Mouse (Mus musculus) embryonic facial prominence, embryonic 14.5 days (tissue): ENCODE measurements at regions not wholly inside any gene's neighbourhood (a gene's known extent, or its start where the extent isn't known, plus 50 kb on each side); places are given as distances from the start of the nearest gene placed in this dataset.
A peak's percentile ranks its signal among the peaks of the same experiment; 100 is the strongest.

Experiments
- ATAC-seq: fragments of 200-750 bp; cut with Nextera tagmentation; 2 replicates; pipeline ENCODE4 v1.8.0; 2017; ENCODE audit warnings: low read depth, moderate number of reproducible peaks, moderate TSS enrichment
- DNase-seq: peaks from one replicate; pipeline ENCODE4 v3.0.0-alpha.2; 2015; ENCODE audit warnings: low spot score
- H3K27ac ChIP-seq: fragments of 300-500 bp; sonication (generic); replicated peaks from 2 replicates; pipeline ENCODE4 v1.5.1; 2014; ENCODE audit warnings: low read depth, mild to moderate bottlenecking, low read length, moderate library complexity
- H3K27me3 ChIP-seq: fragments of 300-500 bp; sonication (generic); replicated peaks from 2 replicates; pipeline ENCODE4 v1.6.1; 2014; ENCODE audit warnings: low read length; ENCODE audit not compliant: control insufficient read depth, insufficient read depth
- H3K36me3 ChIP-seq: fragments of 300-500 bp; sonication (generic); 2 replicates; pipeline ENCODE4 v1.6.1; 2014; ENCODE audit warnings: low read length, mixed read lengths; ENCODE audit not compliant: control insufficient read depth, insufficient read depth
- H3K4me1 ChIP-seq: fragments of 300-500 bp; sonication (generic); 2 replicates; pipeline ENCODE4 v1.6.1; 2014; ENCODE audit warnings: antibody characterized with exemption, low read length; ENCODE audit not compliant: control insufficient read depth, insufficient read depth
- H3K4me2 ChIP-seq: fragments of 300-500 bp; sonication (generic); 2 replicates; pipeline ENCODE4 v1.6.1; 2014; ENCODE audit warnings: low read depth, mild to moderate bottlenecking, low read length, moderate library complexity, mixed read lengths
- H3K4me3 ChIP-seq: fragments of 300-500 bp; sonication (generic); 2 replicates; pipeline ENCODE4 v1.5.1; 2014; ENCODE audit warnings: low read depth, mild to moderate bottlenecking, low read length
- H3K9ac ChIP-seq: fragments of 300-500 bp; sonication (generic); 2 replicates; pipeline ENCODE4 v1.6.1; 2014; ENCODE audit warnings: low read depth, mild to moderate bottlenecking, low read length, moderate library complexity, mixed read lengths
- H3K9me3 ChIP-seq: fragments of 300-500 bp; sonication (generic); 2 replicates; pipeline ENCODE4 v1.6.1; 2016; ENCODE audit warnings: low read length; ENCODE audit not compliant: control insufficient read depth
- WGBS: fragments of 180-500 bp; shearing (Covaris S2); extraction: QIAGEN DNeasy Blood & Tissue Kit; methylation state at CpG from one replicate; pipeline ENCODE4 v1.1.7; 2014; 5-methylcytosine and 5-hydroxymethylcytosine counted together

GRCm38 (mm10) chr8:7234006-7234405 is 1427.0 kb downstream of the Efnb2 start:
- Histone ChIP-seq H3K27me3 (no peaks in the 10 kb centered on the region), H3K4me1 (no peaks in the 10 kb centered on the region), H3K4me2 (no peak overlapping the region), H3K9ac (no peak overlapping the region), H3K27ac (no peak overlapping the region), H3K4me3 (no peak overlapping the region), H3K36me3 (no peaks in the 10 kb centered on the region), H3K9me3 (no peaks in the 10 kb centered on the region)
- 46% methylated on average over 3 of the region's 3 CpGs for WGBS
- ATAC-seq (no peak), DNase-seq (peak; percentile 82)

GRCm38 (mm10) chr8:7219300-7219699 is 1441.7 kb downstream of the Efnb2 start:
- no peak for DNase-seq
- Histone ChIP-seq H3K4me1 (no peaks in the 10 kb centered on the region), H3K4me3 (no peak overlapping the region), H3K36me3 (no peaks in the 10 kb centered on the region), H3K9ac (no peak overlapping the region), H3K27me3 (no peaks in the 10 kb centered on the region), H3K27ac (no peak overlapping the region), H3K9me3 (no peaks in the 10 kb centered on the region), H3K4me2 (no peak overlapping the region)
- 70% methylated on average over 3 of the region's 3 CpGs for WGBS
- no peak for ATAC-seq

DNA sequence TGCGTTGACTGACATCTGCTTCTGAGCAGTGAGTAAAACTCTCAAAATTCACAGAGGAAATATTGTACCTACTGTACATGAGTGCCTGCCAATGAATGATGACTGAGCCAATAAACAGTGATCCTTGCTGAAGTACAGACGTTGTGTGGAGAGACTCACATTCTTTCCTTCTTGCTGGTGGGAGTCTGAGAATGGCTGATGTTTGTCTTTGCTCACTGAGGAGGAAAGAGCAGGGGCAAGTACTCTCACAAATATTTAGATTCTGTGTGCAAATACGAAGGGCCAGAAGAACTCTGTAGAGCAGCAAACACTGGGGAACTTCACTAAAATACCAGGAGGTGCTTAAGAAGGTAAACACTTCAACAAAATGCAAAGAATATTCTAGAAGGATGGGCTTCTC is 1453.9 kb downstream of the Efnb2 start:
- Histone ChIP-seq H3K27me3 (no peaks in the 10 kb centered on the region), H3K4me3 (no peak overlapping the region), H3K9ac (no peak overlapping the region), H3K36me3 (no peaks in the 10 kb centered on the region), H3K27ac (no peak overlapping the region), H3K4me2 (no peak overlapping the region), H3K9me3 (no peaks in the 10 kb centered on the region), H3K4me1 (no peaks in the 10 kb centered on the region)
- DNase-seq = no peak
- 50% methylated on average over 3 of the region's 3 CpGs for WGBS
- no peak for ATAC-seq

- no peaks in the 10 kb centered on the region for H3K27me3 ChIP-seq
- H3K36me3 ChIP-seq = no peaks in the 10 kb centered on the region
- no peaks in the 10 kb centered on the region for H3K9me3 ChIP-seq
- H3K4me1 ChIP-seq = no peaks in the 10 kb centered on the region
- no peak overlapping the region for H3K4me3 ChIP-seq
- H3K9ac ChIP-seq = no peak overlapping the region
- H3K27ac ChIP-seq = no peak overlapping the region
- ATAC-seq = no peak
- no peak overlapping the region for H3K4me2 ChIP-seq
- DNase-seq = no peak
Measured at GRCm38 (mm10) chr8:7206596-7206995, 1454.4 kb downstream of the Efnb2 start.

GRCm38 (mm10) chr8:7205086-7205485 is 1456.0 kb downstream of the Efnb2 start:
- H3K9me3 ChIP-seq = no peaks in the 10 kb centered on the region
- H3K4me1 ChIP-seq = no peaks in the 10 kb centered on the region
- H3K27ac ChIP-seq = no peak overlapping the region
- 77% methylated on average over 4 of the region's 4 CpGs for WGBS
- no peak overlapping the region for H3K4me3 ChIP-seq
- no peak overlapping the region for H3K4me2 ChIP-seq
- ATAC-seq (no peak), DNase-seq (no peak)
- H3K36me3 ChIP-seq = no peaks in the 10 kb centered on the region
- H3K27me3 ChIP-seq = no peaks in the 10 kb centered on the region
- no peak overlapping the region for H3K9ac ChIP-seq

DNA sequence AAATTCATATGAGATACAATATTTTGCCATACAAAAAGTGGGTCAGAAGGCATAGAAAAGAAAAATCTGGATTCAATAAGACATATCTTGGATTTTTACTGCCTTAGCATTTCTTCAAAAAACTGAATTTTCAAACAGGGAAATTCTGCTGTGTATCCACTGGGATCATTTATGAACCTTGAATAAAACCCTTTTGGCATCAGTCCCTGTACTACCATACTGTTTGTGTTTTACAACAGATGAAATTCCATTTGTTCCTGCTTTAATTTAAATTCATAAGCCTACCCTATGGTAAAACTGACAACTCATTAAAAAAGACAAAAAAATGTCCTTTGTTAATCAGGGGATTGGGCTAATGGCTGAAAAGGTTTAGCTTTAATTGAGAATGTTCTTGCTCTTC is 1470.3 kb downstream of the Efnb2 start:
- Histone ChIP-seq H3K9me3 (no peaks in the 10 kb centered on the region), H3K9ac (no peak overlapping the region), H3K4me3 (no peak overlapping the region), H3K27me3 (no peaks in the 10 kb centered on the region), H3K36me3 (no peaks in the 10 kb centered on the region), H3K27ac (no peak overlapping the region), H3K4me1 (no peaks in the 10 kb centered on the region), H3K4me2 (no peak overlapping the region)
- DNase-seq (peak; percentile 48), ATAC-seq (no peak)

GRCm38 (mm10) chr8:7163361-7163760 is 1497.7 kb downstream of the Efnb2 start:
- no peak for DNase-seq
- H3K27ac ChIP-seq = no peak overlapping the region
- no peaks in the 10 kb centered on the region for H3K4me1 ChIP-seq
- H3K36me3 ChIP-seq = no peaks in the 10 kb centered on the region
- no peak overlapping the region for H3K9ac ChIP-seq
- ATAC-seq = no peak
- no peaks in the 10 kb centered on the region for H3K9me3 ChIP-seq
- 97% methylated on average over 5 of the region's 5 CpGs for WGBS
- H3K4me2 ChIP-seq = no peak overlapping the region
- no peaks in the 10 kb centered on the region for H3K27me3 ChIP-seq
- H3K4me3 ChIP-seq = no peak overlapping the region

DNA sequence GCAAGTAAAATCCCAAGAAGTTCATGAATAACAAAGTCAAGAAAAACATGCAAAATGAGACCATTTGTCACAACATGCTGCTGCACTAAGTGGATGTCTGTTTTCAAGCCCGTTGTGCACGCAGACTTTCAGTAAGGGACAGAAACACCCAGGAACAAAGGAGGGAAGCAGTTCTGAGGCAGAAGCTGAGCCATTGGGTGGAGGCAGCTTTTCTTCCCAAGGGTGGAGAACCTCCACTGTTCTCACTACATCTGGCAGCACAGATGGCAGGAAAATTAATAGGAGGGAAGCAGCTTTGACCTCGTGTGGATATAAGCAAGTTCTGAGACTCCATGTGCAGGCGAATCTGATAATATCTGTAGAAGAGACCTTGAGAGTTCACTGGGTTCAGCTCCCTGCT is 1529.3 kb downstream of the Efnb2 start:
- Histone ChIP-seq H3K9ac (no peak overlapping the region), H3K4me2 (no peak overlapping the region), H3K27ac (no peak overlapping the region), H3K9me3 (no peaks in the 10 kb centered on the region), H3K4me1 (no peaks in the 10 kb centered on the region), H3K36me3 (no peaks in the 10 kb centered on the region), H3K27me3 (no peaks in the 10 kb centered on the region), H3K4me3 (no peak overlapping the region)
- ATAC-seq = peak; percentile 55; the same call in 1 of the 2 replicates
- DNase-seq = peak; percentile 23
- 26% methylated on average over 4 of the region's 4 CpGs for WGBS

GRCm38 (mm10) chr8:7108849-7109248 is 1552.2 kb downstream of the Efnb2 start:
- DNase-seq = peak; percentile 7
- Histone ChIP-seq H3K4me1 (no peaks in the 10 kb centered on the region), H3K27me3 (no peaks in the 10 kb centered on the region), H3K4me3 (no peak overlapping the region), H3K27ac (no peak overlapping the region), H3K9me3 (no peaks in the 10 kb centered on the region), H3K36me3 (no peaks in the 10 kb centered on the region), H3K9ac (no peak overlapping the region), H3K4me2 (no peak overlapping the region)
- no peak; the same call in 1 of the 2 replicates for ATAC-seq
